Comparison of ENCODE assay signal across 8 mouse cellular contexts in genomic region chr5:25499423-25500398, GRCm38 (mm10). TPM values are rescaled to one million over a fixed set of nuclear protein-coding genes. Genes with fewer than 3 reads are reported as not detected.
DNase-seq lines count a peak whose midpoint lies in the region; ATAC-seq lines count a peak whose summit lies in the region.

No protein-coding gene starts in this region.

- WGBS in hindbrain, embryonic 13.5 days, result under 1% methylated on average over 89 of the region's 90 CpGs

- H3K36me3 ChIP-seq in hindbrain, embryonic 13.5 days, result no peaks in the 10 kb centered on the region

- peak overlapping the region; percentile 100 for H3K27ac ChIP-seq in hindbrain, embryonic 13.5 days

- peak; percentile 98 for DNase-seq in NIH3T3 (ENCODE audit: low read depth)
- peak; percentile 100 for DNase-seq in cerebellum, postnatal 10 days
- DNase-seq in frontal cortex, postnatal 10 days (ENCODE audit: low spot score in 2 of 2), result peak; percentile 97 to 98
- peak; percentile 96 to 97 for DNase-seq in layer of hippocampus, postnatal 36 days
- DNase-seq in lung, postnatal 36 days, result peak; percentile 97
- DNase-seq in retina, postnatal 1 day, result peak; percentile 98
- peak; percentile 96 to 97 for DNase-seq in urinary bladder, adult 18-20 months (ENCODE audit: low spot score in 2 of 2)

- H3K4me2 ChIP-seq in hindbrain, embryonic 13.5 days, result peak overlapping the region; percentile 67

- peaks cover 19% of the 10 kb centered on the region for H3K4me1 ChIP-seq in hindbrain, embryonic 13.5 days (replicated peaks)

- peak overlapping the region; percentile 83 for H3K9ac ChIP-seq in hindbrain, embryonic 13.5 days

- peak; percentile 90 for ATAC-seq in hindbrain, embryonic 13.5 days (ENCODE audit: low FRiP score)

- no peaks in the 10 kb centered on the region for H3K9me3 ChIP-seq in hindbrain, embryonic 13.5 days

- H3K4me3 ChIP-seq in hindbrain, embryonic 13.5 days, result peak overlapping the region; percentile 97

- H3K27me3 ChIP-seq in hindbrain, embryonic 13.5 days, result no peaks in the 10 kb centered on the region

RNA-seq across cellular contexts. Expression of gene Kmt2c, which starts 1.1 kb away (rescaled TPM):
- 20.1 and 20.3 TPM in 2 replicates for polyA plus RNA-seq in hindbrain, embryonic 13.5 days (2015; fragmentation: Nextera tagmentation; extraction: Ambion mirVana)
- total RNA-seq in layer of hippocampus, postnatal 36 days (2021), result 10 to 100 TPM; 81.1 to 95.7 TPM

RNA-seq across cellular contexts. Expression of gene Cct8l1, which starts 16.2 kb away (rescaled TPM):
- polyA plus RNA-seq in hindbrain, embryonic 13.5 days (2015; fragmentation: Nextera tagmentation; extraction: Ambion mirVana), result 0.13 TPM in 2 replicates
- under 1 TPM; 0.40 to 0.43 TPM for total RNA-seq in layer of hippocampus, postnatal 36 days (2021)

Comparison
In these comparisons a context has a peak if more than half of its experiments do, and no peak if none do; other contexts are left out.
1. Peak in every context shown above with its lines: DNase-seq, ATAC-seq, H3K4me3 ChIP-seq and H3K27ac ChIP-seq.